Mouse (Mus musculus): Measurements from ENCODE around the gene Vars. TPM values are rescaled to one million over a fixed set of nuclear protein-coding genes. Genes with fewer than 3 reads are reported as not detected.

Vars gene
- polyA plus RNA-seq, 1 experiment from 2014 or later: 85.2 TPM

Other genes with a start within 250 kb of the Vars start
- gene Cyp21a1, start 196.4 kb upstream of the Vars start, polyA plus RNA-seq (2015; fragmentation: Nextera tagmentation; extraction: Ambion mirVana): not detected in 2 replicates
- 33.4 and 50.4 TPM in 2 replicates for gene Stk19, start 164.0 kb upstream of the Vars start, polyA plus RNA-seq (2015; fragmentation: Nextera tagmentation; extraction: Ambion mirVana)
- gene Dxo, start 164.0 kb upstream of the Vars start, polyA plus RNA-seq (2015; fragmentation: Nextera tagmentation; extraction: Ambion mirVana): 64.8 and 75.6 TPM in 2 replicates
- 65.6 and 67.5 TPM in 2 replicates for gene Skiv2l, start 150.8 kb upstream of the Vars start, polyA plus RNA-seq (2015; fragmentation: Nextera tagmentation; extraction: Ambion mirVana)
- gene Nelfe, start 150.6 kb upstream of the Vars start, polyA plus RNA-seq (2015; fragmentation: Nextera tagmentation; extraction: Ambion mirVana): 87.5 and 97.7 TPM in 2 replicates
- gene Cfb, start 138.5 kb upstream of the Vars start, polyA plus RNA-seq (2015; fragmentation: Nextera tagmentation; extraction: Ambion mirVana): 1.1 and 1.3 TPM in 2 replicates
- 7.1 and 8.0 TPM in 2 replicates for gene Zbtb12, start 121.5 kb upstream of the Vars start, polyA plus RNA-seq (2015; fragmentation: Nextera tagmentation; extraction: Ambion mirVana)
- 0.29 TPM in 1 of 2 replicates, not detected in the other for gene Gm20547, start 118.9 kb upstream of the Vars start, polyA plus RNA-seq (2015; fragmentation: Nextera tagmentation; extraction: Ambion mirVana)
- gene C2, start 102.7 kb upstream of the Vars start, polyA plus RNA-seq (2015; fragmentation: Nextera tagmentation; extraction: Ambion mirVana): 1.6 and 1.7 TPM in 2 replicates
- 107 and 121 TPM in 2 replicates for gene Ehmt2, start 102.5 kb upstream of the Vars start, polyA plus RNA-seq (2015; fragmentation: Nextera tagmentation; extraction: Ambion mirVana)
- gene Slc44a4, start 86.5 kb upstream of the Vars start, polyA plus RNA-seq (2015; fragmentation: Nextera tagmentation; extraction: Ambion mirVana): 0.09 TPM in 1 of 2 replicates, not detected in the other
- 31.8 and 36.8 TPM in 2 replicates for gene Neu1, start 69.7 kb upstream of the Vars start, polyA plus RNA-seq (2015; fragmentation: Nextera tagmentation; extraction: Ambion mirVana)
- gene Hspa1b, start 41.7 kb upstream of the Vars start, polyA plus RNA-seq (2015; fragmentation: Nextera tagmentation; extraction: Ambion mirVana): 0.14 TPM in 1 of 2 replicates, not detected in the other
- not detected in 2 replicates for gene Gm20481, start 31.1 kb upstream of the Vars start, polyA plus RNA-seq (2015; fragmentation: Nextera tagmentation; extraction: Ambion mirVana)
- gene Hspa1a, start 28.8 kb upstream of the Vars start, polyA plus RNA-seq (2015; fragmentation: Nextera tagmentation; extraction: Ambion mirVana): 3.3 and 5.2 TPM in 2 replicates
- gene Hspa1l, start 28.3 kb upstream of the Vars start, polyA plus RNA-seq (2015; fragmentation: Nextera tagmentation; extraction: Ambion mirVana): 1.5 and 1.7 TPM in 2 replicates
- 119 and 121 TPM in 2 replicates for gene Lsm2, start 19.1 kb upstream of the Vars start, polyA plus RNA-seq (2015; fragmentation: Nextera tagmentation; extraction: Ambion mirVana)
- 0.12 and 0.14 TPM in 2 replicates for gene Vwa7, start 15.6 kb downstream of the Vars start, polyA plus RNA-seq (2015; fragmentation: Nextera tagmentation; extraction: Ambion mirVana)
- gene Sapcd1, start 27.0 kb downstream of the Vars start, polyA plus RNA-seq (2015; fragmentation: Nextera tagmentation; extraction: Ambion mirVana): 2.2 and 2.7 TPM in 2 replicates
- 3.1 and 3.4 TPM in 2 replicates for gene Msh5, start 45.8 kb downstream of the Vars start, polyA plus RNA-seq (2015; fragmentation: Nextera tagmentation; extraction: Ambion mirVana)
- gene Clic1, start 49.0 kb downstream of the Vars start, polyA plus RNA-seq (2015; fragmentation: Nextera tagmentation; extraction: Ambion mirVana): 79.3 and 85.5 TPM in 2 replicates
- gene Ddah2, start 58.0 kb downstream of the Vars start, polyA plus RNA-seq (2015; fragmentation: Nextera tagmentation; extraction: Ambion mirVana): 484 and 489 TPM in 2 replicates
- gene Ly6g6c, start 64.4 kb downstream of the Vars start, polyA plus RNA-seq (2015; fragmentation: Nextera tagmentation; extraction: Ambion mirVana): not detected in 2 replicates
- 0.24 TPM in 1 of 2 replicates, not detected in the other for gene Mpig6b, start 65.2 kb downstream of the Vars start, polyA plus RNA-seq (2015; fragmentation: Nextera tagmentation; extraction: Ambion mirVana)
- 11.8 and 12.3 TPM in 2 replicates for gene Ly6g6e, start 75.9 kb downstream of the Vars start, polyA plus RNA-seq (2015; fragmentation: Nextera tagmentation; extraction: Ambion mirVana)
- gene Ly6g6d, start 77.1 kb downstream of the Vars start, polyA plus RNA-seq (2015; fragmentation: Nextera tagmentation; extraction: Ambion mirVana): 1.2 and 1.6 TPM in 2 replicates
- not detected in 2 replicates for gene Ly6g6f, start 84.6 kb downstream of the Vars start, polyA plus RNA-seq (2015; fragmentation: Nextera tagmentation; extraction: Ambion mirVana)
- 93.1 and 109 TPM in 2 replicates for gene Abhd16a, start 88.3 kb downstream of the Vars start, polyA plus RNA-seq (2015; fragmentation: Nextera tagmentation; extraction: Ambion mirVana)
- not detected in 2 replicates for gene Ly6g5c, start 107.3 kb downstream of the Vars start, polyA plus RNA-seq (2015; fragmentation: Nextera tagmentation; extraction: Ambion mirVana)
- gene Ly6g5b, start 114.4 kb downstream of the Vars start, polyA plus RNA-seq (2015; fragmentation: Nextera tagmentation; extraction: Ambion mirVana): 0.62 and 1.3 TPM in 2 replicates
- gene Gpank1, start 120.5 kb downstream of the Vars start, polyA plus RNA-seq (2015; fragmentation: Nextera tagmentation; extraction: Ambion mirVana): 29.6 and 29.8 TPM in 2 replicates
- 308 and 320 TPM in 2 replicates for gene Csnk2b, start 121.1 kb downstream of the Vars start, polyA plus RNA-seq (2015; fragmentation: Nextera tagmentation; extraction: Ambion mirVana)
- 6.1 and 8.6 TPM in 2 replicates for gene D17H6S53E, start 125.4 kb downstream of the Vars start, polyA plus RNA-seq (2015; fragmentation: Nextera tagmentation; extraction: Ambion mirVana)
- gene Apom, start 131.1 kb downstream of the Vars start, polyA plus RNA-seq (2015; fragmentation: Nextera tagmentation; extraction: Ambion mirVana): 0.56 TPM in 1 of 2 replicates, not detected in the other
- 85.4 and 86.7 TPM in 2 replicates for gene Bag6, start 134.2 kb downstream of the Vars start, polyA plus RNA-seq (2015; fragmentation: Nextera tagmentation; extraction: Ambion mirVana)
- gene Prrc2a, start 163.9 kb downstream of the Vars start, polyA plus RNA-seq (2015; fragmentation: Nextera tagmentation; extraction: Ambion mirVana): 156 and 195 TPM in 2 replicates
- 5.9 and 8.0 TPM in 2 replicates for gene Aif1, start 175.1 kb downstream of the Vars start, polyA plus RNA-seq (2015; fragmentation: Nextera tagmentation; extraction: Ambion mirVana)
- 4.5 and 4.9 TPM in 2 replicates for gene Lst1, start 187.5 kb downstream of the Vars start, polyA plus RNA-seq (2015; fragmentation: Nextera tagmentation; extraction: Ambion mirVana)
- 0.24 TPM in 1 of 2 replicates, not detected in the other for gene Ltb, start 193.5 kb downstream of the Vars start, polyA plus RNA-seq (2015; fragmentation: Nextera tagmentation; extraction: Ambion mirVana)
- gene Tnf, start 201.0 kb downstream of the Vars start, polyA plus RNA-seq (2015; fragmentation: Nextera tagmentation; extraction: Ambion mirVana): not detected in 2 replicates
- 0.24 and 0.35 TPM in 2 replicates for gene Lta, start 204.4 kb downstream of the Vars start, polyA plus RNA-seq (2015; fragmentation: Nextera tagmentation; extraction: Ambion mirVana)
- gene Gm16181, start 219.8 kb downstream of the Vars start, polyA plus RNA-seq (2015; fragmentation: Nextera tagmentation; extraction: Ambion mirVana): 0.62 TPM in 1 of 2 replicates, not detected in the other
- gene Atp6v1g2, start 232.7 kb downstream of the Vars start, polyA plus RNA-seq (2015; fragmentation: Nextera tagmentation; extraction: Ambion mirVana): 46.2 and 64.8 TPM in 2 replicates
- gene Nfkbil1, start 234.8 kb downstream of the Vars start, polyA plus RNA-seq (2015; fragmentation: Nextera tagmentation; extraction: Ambion mirVana): 9.5 and 10.7 TPM in 2 replicates
- 466 and 471 TPM in 2 replicates for gene Ddx39b, start 240.8 kb downstream of the Vars start, polyA plus RNA-seq (2015; fragmentation: Nextera tagmentation; extraction: Ambion mirVana)

Measured in forebrain, embryonic 16.5 days (tissue).